Mouse (Mus musculus) lung, postnatal 0 days (tissue): ENCODE data around the gene Cpeb2.

Source experiments
- CTCF ChIP-seq: IDR thresholded peaks from 2 replicates; pipeline ENCODE4 v1.5.1; 2016; ENCODE audit warnings: antibody characterized with exemption, mild to moderate bottlenecking
- EP300 ChIP-seq: IDR thresholded peaks from 2 replicates; pipeline ENCODE4 v1.6.1; 2016; ENCODE audit warnings: antibody characterized with exemption, mild to moderate bottlenecking, control low read depth

- TF ChIP-seq CTCF (no peak), EP300 (no peak)
Measured at GRCm38 (mm10) chr5:43330260-43330659, 97.3 kb downstream of the Cpeb2 start.
